Mouse (Mus musculus) kidney, postnatal 14 days (tissue): ENCODE measurements at regions not wholly inside any gene's neighbourhood (a gene's known extent, or its start where the extent isn't known, plus 50 kb on each side); places are given as distances from the start of the nearest gene placed in this dataset.
A peak's percentile ranks its signal among the peaks of the same experiment; 100 is the strongest.

ENCODE experiments used
- DNase-seq: peaks from one replicate; pipeline ENCODE4 v3.0.0; 2022; ENCODE audit warnings: mixed read lengths

GRCm38 (mm10) chr15:68435961-68436360 lies 1935.3 kb upstream of the Lrrc6 start:
- DNase-seq = no peak

GRCm38 (mm10) chr15:68431251-68431650 lies 1930.5 kb upstream of the Lrrc6 start:
- no peak for DNase-seq

GRCm38 (mm10) chr15:68430486-68430885 lies 1929.8 kb upstream of the Lrrc6 start:
- peak; percentile 32 for DNase-seq

- peak; percentile 49 for DNase-seq
These were observed 1927.9 kb upstream of the Lrrc6 start for GRCm38 (mm10) chr15:68428444-68429228.

GRCm38 (mm10) chr15:68417142-68417541 lies 1916.4 kb upstream of the Lrrc6 start:
- DNase-seq = no peak

GRCm38 (mm10) chr15:68415401-68415925 lies 1914.8 kb upstream of the Lrrc6 start:
- DNase-seq = peak; percentile 32

GRCm38 (mm10) chr15:68414047-68414446 lies 1913.3 kb upstream of the Lrrc6 start:
- DNase-seq = no peak

- no peak for DNase-seq
These were observed 1912.0 kb upstream of the Lrrc6 start for GRCm38 (mm10) chr15:68412697-68413096.

- no peak for DNase-seq
These were observed 1911.4 kb upstream of the Lrrc6 start for GRCm38 (mm10) chr15:68412156-68412555.

- no peak for DNase-seq
These were observed 1902.9 kb upstream of the Lrrc6 start for GRCm38 (mm10) chr15:68403554-68404070.

GRCm38 (mm10) chr15:68401726-68402125 lies 1901.0 kb upstream of the Lrrc6 start:
- DNase-seq = no peak

GRCm38 (mm10) chr15:68401006-68401405 lies 1900.3 kb upstream of the Lrrc6 start:
- DNase-seq = no peak

- DNase-seq = no peak
These were observed 1895.9 kb upstream of the Lrrc6 start for GRCm38 (mm10) chr15:68396566-68396965.

- DNase-seq = peak; percentile 50
These were observed 1894.0 kb upstream of the Lrrc6 start for GRCm38 (mm10) chr15:68394749-68395148.

- no peak for DNase-seq
These were observed 1893.4 kb upstream of the Lrrc6 start for GRCm38 (mm10) chr15:68394157-68394556.

- peak; percentile 6 for DNase-seq
These were observed 1891.0 kb upstream of the Lrrc6 start for GRCm38 (mm10) chr15:68391737-68392136.

- DNase-seq = no peak
These were observed 1889.1 kb upstream of the Lrrc6 start for GRCm38 (mm10) chr15:68389855-68390254.

- peak; percentile 19 for DNase-seq
These were observed 1886.8 kb upstream of the Lrrc6 start for GRCm38 (mm10) chr15:68387349-68388065.

GRCm38 (mm10) chr15:68384571-68385335 lies 1884.0 kb upstream of the Lrrc6 start:
- DNase-seq = no peak

- no peak for DNase-seq
These were observed 1874.5 kb upstream of the Lrrc6 start for GRCm38 (mm10) chr15:68375166-68375565.

- peak; percentile 20 for DNase-seq
These were observed 1866.1 kb upstream of the Lrrc6 start for GRCm38 (mm10) chr15:68366816-68367215.

- peak; percentile 99 for DNase-seq
These were observed 1862.5 kb upstream of the Lrrc6 start for GRCm38 (mm10) chr15:68363058-68363735.
